In genomic region chr6:5297321-5298091, GRCm38 (mm10) we compare ENCODE assay signal across 8 mouse cellular contexts. TPM values are rescaled to one million over a fixed set of nuclear protein-coding genes. Genes with fewer than 3 reads are reported as not detected.
DNase-seq lines count a peak whose midpoint lies in the region; ATAC-seq and TF ChIP-seq lines count a peak whose summit lies in the region.

No protein-coding gene starts in this region.

- peaks cover 32% of the 10 kb centered on the region for H3K36me3 ChIP-seq in liver, embryonic 13.5 days
- H3K36me3 ChIP-seq in testis, adult 2 months (ENCODE audit: control insufficient read depth, insufficient read depth, low read length), result no peaks in the 10 kb centered on the region

- H3K9ac ChIP-seq in liver, embryonic 13.5 days, result peak overlapping the region; percentile 94

- H3K9me3 ChIP-seq in liver, embryonic 13.5 days (replicated peaks), result no peaks in the 10 kb centered on the region

- peak overlapping the region; percentile 81 for H3K4me3 ChIP-seq in liver, embryonic 13.5 days (replicated peaks)
- peak overlapping the region; percentile 95 for H3K4me3 ChIP-seq in testis, adult 2 months (ENCODE audit: control insufficient read depth, low read depth, low read length)

- H3K4me1 ChIP-seq in liver, embryonic 13.5 days (replicated peaks), result peaks cover 65% of the 10 kb centered on the region
- H3K4me1 ChIP-seq in testis, adult 2 months (ENCODE audit: control insufficient read depth, insufficient read depth, low read length), result peaks cover 8% of the 10 kb centered on the region; the same call in 1 of the 2 replicates

- ATAC-seq in liver, embryonic 13.5 days (ENCODE audit: low read depth), result peak; percentile 91

- peak overlapping the region; percentile 84 for H3K4me2 ChIP-seq in liver, embryonic 13.5 days

- TF ChIP-seq CTCF in testis, adult 2 months (IDR thresholded peaks at IDR 0.05; ENCODE audit: control insufficient read depth, insufficient read depth, insufficient replicate concordance, low read depth, low read length), result no peak

- no peaks in the 10 kb centered on the region for H3K27me3 ChIP-seq in liver, embryonic 13.5 days
- no peaks in the 10 kb centered on the region for H3K27me3 ChIP-seq in testis, adult 2 months (ENCODE audit: control insufficient read depth, insufficient read depth, low read length)

- peak; percentile 29 for DNase-seq in layer of hippocampus, adult 9-11 months
- no peak for DNase-seq in layer of hippocampus, adult 9-10 months (ENCODE audit: low spot score)
- DNase-seq in c-Kit-positive CD71-negative TER-119-negative erythroid progenitor cells, embryonic 14.5 days (ENCODE audit: low read depth), result peak; percentile 65
- DNase-seq in gastrocnemius, adult 8-10 months (ENCODE audit: low spot score in 2 of 2), result peak; percentile 11 to 23
- peak; percentile 91 for DNase-seq in induced T-regulatory cell, adult 2 months (ENCODE audit: low read depth)
- peak; percentile 78 for DNase-seq in liver, embryonic 13.5 days
- peak; percentile 86 for DNase-seq in naive thymus-derived CD4-positive, alpha-beta T cell, adult 2 months (ENCODE audit: low read depth)

- WGBS in liver, embryonic 13.5 days (ENCODE audit: insufficient replicate concordance), result under 1% methylated on average over 24 of the region's 25 CpGs

- TF ChIP-seq POLR2A in testis, adult 2 months (IDR thresholded peaks at IDR 0.05; ENCODE audit: control insufficient read depth, low read depth, low read length), result no peak

- peak overlapping the region; percentile 97 for H3K27ac ChIP-seq in liver, embryonic 13.5 days
- peak overlapping the region; percentile 87 for H3K27ac ChIP-seq in testis, adult 2 months (ENCODE audit: control insufficient read depth, insufficient read depth, low read depth, low read length)

RNA-seq across cellular contexts. Expression of gene Pon2, which starts 0.7 kb away (rescaled TPM):
- 10 to 100 TPM; 15.1 to 19.2 (median 18.5) TPM for total RNA-seq in gastrocnemius, adult 8-10 months (2022)
- 52.6 and 58.3 TPM in 2 replicates for polyA plus RNA-seq in liver, embryonic 13.5 days (2015; fragmentation: Nextera tagmentation; extraction: Ambion mirVana)
- 21.9 and 27.9 TPM in 2 replicates for polyA plus RNA-seq in testis, adult 2 months (2012; rRNA removed)

RNA-seq across cellular contexts. Expression of gene Pon3, which starts 41.4 kb away (rescaled TPM):
- 10 to 100 TPM; 30.9 to 49.5 (median 36.0) TPM for total RNA-seq in gastrocnemius, adult 8-10 months (2022)
- 15.7 and 17.8 TPM in 2 replicates for polyA plus RNA-seq in liver, embryonic 13.5 days (2015; fragmentation: Nextera tagmentation; extraction: Ambion mirVana)
- 3.6 and 4.0 TPM in 2 replicates for polyA plus RNA-seq in testis, adult 2 months (2012; rRNA removed)
